Mouse (Mus musculus) ES-E14 (cell line): ENCODE results near the gene Syap1. TPM values are rescaled to one million over a fixed set of nuclear protein-coding genes. Genes with fewer than 3 reads are reported as not detected.

Experiments used
- DNase-seq: peaks from one replicate; pipeline ENCODE4 v3.0.0-alpha.2; 2013; ENCODE audit warnings: low read depth, low spot score
- H3K27ac ChIP-seq: 2 replicates; pipeline ENCODE4 v1.5.1; 2012; ENCODE audit warnings: low read depth, mild to moderate bottlenecking, low read length, moderate library complexity, mixed read lengths; ENCODE audit not compliant: poor library complexity, insufficient read depth, severe bottlenecking
- H3K36me3 ChIP-seq: 2 replicates; pipeline ENCODE4 v1.6.1; 2012; ENCODE audit warnings: mild to moderate bottlenecking, low read length, moderate library complexity, mixed read lengths; ENCODE audit not compliant: control insufficient read depth, poor library complexity, insufficient read depth, severe bottlenecking
- H3K4me1 ChIP-seq, 2 experiments: fragments of 150-350 bp in 1 of 2; sonication (generic) in 1 of 2; 2 replicates each; pipeline ENCODE4 v1.6.1; 2012; ENCODE audit warnings: low read length in 2 of 2, mild to moderate bottlenecking in 1 of 2, mixed read lengths in 1 of 2; ENCODE audit not compliant: control insufficient read depth in 2 of 2, insufficient read depth in 2 of 2, poor library complexity in 1 of 2
- H3K4me3 ChIP-seq, 2 experiments: fragments of 150-350 bp in 1 of 2; sonication (generic) in 1 of 2; 2 replicates each; pipeline ENCODE4 v1.5.1; 2012; ENCODE audit warnings: low read length in 2 of 2, low read depth in 1 of 2, mild to moderate bottlenecking in 1 of 2, mixed read lengths in 1 of 2; ENCODE audit not compliant: insufficient read depth in 1 of 2, poor library complexity in 1 of 2, severe bottlenecking in 1 of 2
- H3K9ac ChIP-seq: 2 replicates; pipeline ENCODE4 v1.6.1; 2012; ENCODE audit warnings: low read depth, mild to moderate bottlenecking, low read length, mixed read lengths; ENCODE audit not compliant: poor library complexity, insufficient read depth, severe bottlenecking
- H3K9me3 ChIP-seq: fragments of 150-350 bp; sonication (generic); 2 replicates; pipeline ENCODE4 v1.6.1; 2012; ENCODE audit warnings: low read depth, mild to moderate bottlenecking, low read length; ENCODE audit not compliant: control insufficient read depth, insufficient read depth
- CHD2 ChIP-seq: IDR thresholded peaks from 2 replicates; pipeline ENCODE4 v1.6.1; 2014; ENCODE audit warnings: mild to moderate bottlenecking, low read depth, low read length, inconsistent platforms
- HCFC1 ChIP-seq: IDR thresholded peaks from 2 replicates; pipeline ENCODE4 v1.6.1; 2012; ENCODE audit warnings: low read length, inconsistent platforms, borderline replicate concordance; ENCODE audit not compliant: insufficient read depth
- MAFK ChIP-seq: IDR thresholded peaks from 2 replicates; pipeline ENCODE4 v1.6.1; 2014; ENCODE audit warnings: mild to moderate bottlenecking, low read depth, low read length, inconsistent platforms; ENCODE audit not compliant: insufficient read depth
- ZC3H11A ChIP-seq: IDR thresholded peaks from 2 replicates; pipeline ENCODE4 v1.6.1; 2012; ENCODE audit warnings: low read depth, mild to moderate bottlenecking, inconsistent platforms, low read length, borderline replicate concordance
- ZNF384 ChIP-seq: IDR thresholded peaks from 2 replicates; pipeline ENCODE4 v1.6.1; 2012; ENCODE audit warnings: low read depth, low read length, inconsistent platforms
- in situ Hi-C, 2 experiments: fragments of 600-800 bp; cut with MboI; formaldehyde crosslinking; loops; one replicate each; pipeline ENCODE4 v1.15.1; 2025; ENCODE audit warnings: low sequenced_read_pairs in 2 of 2, inconsistent platforms in 1 of 2; ENCODE audit not compliant: unreplicated experiment in 2 of 2
- total RNA-seq: library from RNA; depleted of rRNA; stranded (reverse); fragments of 300-350 nt; gene quantifications from 2 replicates; pipeline ENCODE4 v1.2.3, GENCODE M21; 2012; rRNA removed

The Syap1 gene
- total RNA-seq, result 7.1 and 11.8 TPM in 2 replicates

- in situ Hi-C loops, result no loop called here
- Histone ChIP-seq H3K36me3 (no peaks in the 10 kb centered on the region), H3K27ac (no peak within 1 kb of the TSS), H3K9ac (peak within 1 kb of the TSS; percentile 84), H3K9me3 (no peaks in the 10 kb centered on the region), H3K4me1 (0 out of 4 replicates have a peak, but pooled peaks cover 0 to 3% of the 10 kb centered on the region in 2 experiments), H3K4me3 (peak within 1 kb of the TSS; percentile 86 to 96)
- DNase-seq, result no peak
- TF ChIP-seq ZC3H11A (no peak), ZNF384 (no peak), MAFK (no peak), CHD2 (no peak), HCFC1 (no peak)
These were observed at the start of gene Syap1 for GRCm38 (mm10) chrX:162887931-162888511. Gene Syap1, minus strand, starts transcription at chrX:162888447.

DNA sequence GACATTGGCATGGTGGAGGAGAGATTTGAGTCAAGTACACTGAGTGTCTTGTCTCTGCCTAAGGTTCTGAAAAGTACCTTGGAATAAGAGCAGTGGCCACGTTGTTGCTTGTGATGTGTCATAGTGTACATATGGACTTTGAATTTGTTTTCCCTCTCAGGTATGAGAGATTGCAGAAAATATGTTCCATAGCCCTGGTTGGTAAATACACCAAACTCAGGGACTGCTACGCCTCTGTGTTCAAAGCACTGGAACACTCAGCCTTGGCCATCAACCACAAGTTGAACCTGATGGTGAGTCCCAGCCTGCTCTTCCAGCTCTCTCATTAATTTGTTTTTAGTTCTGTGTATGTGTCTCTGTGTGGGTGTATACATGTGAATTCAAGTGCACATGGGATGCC, 43.2 kb upstream of the Syap1 start:
- Histone ChIP-seq H3K36me3 (peaks cover 3% of the 10 kb centered on the region; the same call in 1 of the 2 replicates), H3K9me3 (no peaks in the 10 kb centered on the region), H3K4me3 (no peak overlapping the region), H3K27ac (no peak overlapping the region), H3K9ac (no peak overlapping the region), H3K4me1 (no peaks in the 10 kb centered on the region)
- DNase-seq, result no peak
- in situ Hi-C loops, result no loop called here
- TF ChIP-seq ZNF384, result no peak
- TF ChIP-seq MAFK, result no peak
- TF ChIP-seq HCFC1, result no peak
- no peak for TF ChIP-seq CHD2
- no peak for TF ChIP-seq ZC3H11A

DNA sequence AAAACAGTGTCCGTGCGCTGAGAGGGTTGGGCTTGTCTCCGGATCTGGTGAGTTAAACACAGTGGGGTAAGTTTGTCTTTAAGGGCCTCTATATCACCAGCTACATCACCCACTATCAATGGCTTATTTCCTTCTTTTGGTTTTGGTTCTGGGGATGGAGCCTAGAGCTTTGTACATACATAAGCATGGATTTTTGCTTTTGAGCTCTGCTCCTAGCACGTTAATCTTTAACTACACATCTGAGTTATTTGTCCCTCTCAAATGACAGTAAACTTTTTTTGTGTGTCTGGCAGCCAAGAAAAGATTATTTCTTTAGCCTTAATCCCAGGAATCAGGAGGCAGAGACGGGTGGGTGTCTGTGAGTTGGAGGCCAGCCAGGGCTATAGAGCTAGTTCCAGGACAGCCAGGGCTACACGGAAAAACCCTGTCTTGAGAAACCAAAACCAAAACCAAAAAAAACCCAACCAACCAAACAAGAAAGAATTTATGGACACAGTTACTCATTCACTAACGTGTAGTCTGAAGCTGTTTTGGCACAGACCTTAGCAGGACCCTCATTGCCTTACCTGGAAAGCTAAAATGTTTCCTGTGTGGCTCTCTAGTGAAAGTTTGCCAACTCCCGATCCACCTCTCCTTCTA, 33.4 kb upstream of the Syap1 start:
- TF ChIP-seq MAFK (no peak), CHD2 (no peak), ZNF384 (no peak), HCFC1 (no peak), ZC3H11A (no peak)
- DNase-seq, result no peak
- H3K9me3 ChIP-seq, result no peaks in the 10 kb centered on the region
- no peaks in the 10 kb centered on the region for H3K36me3 ChIP-seq
- no peak overlapping the region for H3K4me3 ChIP-seq
- H3K9ac ChIP-seq, result no peak overlapping the region
- in situ Hi-C loops, result no loop called here
- H3K27ac ChIP-seq, result no peak overlapping the region
- no peaks in the 10 kb centered on the region for H3K4me1 ChIP-seq

DNA sequence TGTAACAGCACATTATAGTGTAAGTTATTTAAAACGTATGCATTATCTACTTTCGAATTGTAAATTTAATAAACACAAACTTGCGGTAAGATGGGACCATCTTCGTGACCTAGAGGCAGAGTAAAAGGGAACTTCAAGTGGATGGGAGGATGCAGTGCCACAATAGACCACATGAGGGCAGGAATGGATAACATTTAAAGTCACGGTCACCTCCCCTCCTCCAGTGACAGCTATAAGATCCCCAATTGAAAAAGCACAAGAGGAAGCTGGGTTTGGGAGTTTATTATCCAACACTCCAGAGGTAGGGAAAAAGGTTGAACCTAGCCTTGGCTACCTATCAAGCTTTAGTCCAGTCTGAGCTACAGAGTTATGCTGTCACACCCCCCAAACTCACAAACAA, 27.4 kb upstream of the Syap1 start:
- no peak for TF ChIP-seq ZNF384
- TF ChIP-seq MAFK, result no peak
- TF ChIP-seq ZC3H11A, result 0 out of 2 replicates have a peak, but pooled peaks have one; percentile 14
- no peak for TF ChIP-seq CHD2
- TF ChIP-seq HCFC1, result no peak
- no peak overlapping the region for H3K27ac ChIP-seq
- in situ Hi-C loops, result no loop called here
- no peak overlapping the region for H3K4me3 ChIP-seq
- no peak overlapping the region for H3K9ac ChIP-seq
- H3K9me3 ChIP-seq, result no peaks in the 10 kb centered on the region
- H3K4me1 ChIP-seq, result no peaks in the 10 kb centered on the region
- H3K36me3 ChIP-seq, result no peaks in the 10 kb centered on the region
- DNase-seq, result no peak
